Mouse (Mus musculus): ENCODE results near the gene Csmd2.

Gene Csmd2

GRCm38 (mm10) chr4:128327421-128327820 is 339.8 kb downstream of the Csmd2 start:
- DNase-seq (ENCODE audit: low spot score in 2 of 2), result no peak

- peak in 1 of 2 experiments; percentile 37 for DNase-seq (ENCODE audit: low spot score in 2 of 2)
These were observed 342.9 kb downstream of the Csmd2 start for GRCm38 (mm10) chr4:128330519-128330918.

GRCm38 (mm10) chr4:128340457-128340856 is 352.8 kb downstream of the Csmd2 start:
- DNase-seq (ENCODE audit: low spot score in 2 of 2), result no peak

- no peak for DNase-seq (ENCODE audit: low spot score in 2 of 2)
These were observed 353.7 kb downstream of the Csmd2 start for GRCm38 (mm10) chr4:128341315-128341714.

- no peak for DNase-seq (ENCODE audit: low spot score in 2 of 2)
These were observed 354.6 kb downstream of the Csmd2 start for GRCm38 (mm10) chr4:128342208-128342607.

- DNase-seq (ENCODE audit: low spot score in 2 of 2), result peak in 1 of 2 experiments; percentile 36
These were observed 371.1 kb downstream of the Csmd2 start for GRCm38 (mm10) chr4:128358751-128359150.

- DNase-seq (ENCODE audit: low spot score in 2 of 2), result no peak
These were observed 378.2 kb downstream of the Csmd2 start for GRCm38 (mm10) chr4:128365851-128366250.

GRCm38 (mm10) chr4:128368088-128368487 is 380.4 kb downstream of the Csmd2 start:
- no peak for DNase-seq (ENCODE audit: low spot score in 2 of 2)

- no peak for DNase-seq (ENCODE audit: low spot score in 2 of 2)
These were observed 384.1 kb downstream of the Csmd2 start for GRCm38 (mm10) chr4:128371766-128372165.

- DNase-seq (ENCODE audit: low spot score in 2 of 2), result no peak
These were observed 385.5 kb downstream of the Csmd2 start for GRCm38 (mm10) chr4:128373196-128373595.

- DNase-seq (ENCODE audit: low spot score in 2 of 2), result no peak
These were observed 386.4 kb downstream of the Csmd2 start for GRCm38 (mm10) chr4:128374051-128374450.

- no peak for DNase-seq (ENCODE audit: low spot score in 2 of 2)
These were observed 391.3 kb downstream of the Csmd2 start for GRCm38 (mm10) chr4:128378946-128379345.

GRCm38 (mm10) chr4:128381331-128381730 is 393.7 kb downstream of the Csmd2 start:
- no peak for DNase-seq (ENCODE audit: low spot score in 2 of 2)

GRCm38 (mm10) chr4:128383800-128384199 is 396.1 kb downstream of the Csmd2 start:
- DNase-seq (ENCODE audit: low spot score in 2 of 2), result no peak

- no peak for DNase-seq (ENCODE audit: low spot score in 2 of 2)
These were observed 403.8 kb downstream of the Csmd2 start for GRCm38 (mm10) chr4:128391484-128391883.

- no peak for DNase-seq (ENCODE audit: low spot score in 2 of 2)
These were observed 404.6 kb downstream of the Csmd2 start for GRCm38 (mm10) chr4:128392279-128392678.

GRCm38 (mm10) chr4:128393864-128394263 is 406.2 kb downstream of the Csmd2 start:
- DNase-seq (ENCODE audit: low spot score in 2 of 2), result no peak

GRCm38 (mm10) chr4:128396616-128397015 is 409.0 kb downstream of the Csmd2 start:
- DNase-seq (ENCODE audit: low spot score in 2 of 2), result no peak

- no peak for DNase-seq (ENCODE audit: low spot score in 2 of 2)
These were observed 410.1 kb downstream of the Csmd2 start for GRCm38 (mm10) chr4:128397804-128398203.

- peak in 1 of 2 experiments; percentile 24 for DNase-seq (ENCODE audit: low spot score in 2 of 2)
These were observed 411.3 kb downstream of the Csmd2 start for GRCm38 (mm10) chr4:128398948-128399347.

GRCm38 (mm10) chr4:128400016-128400415 is 412.4 kb downstream of the Csmd2 start:
- no peak for DNase-seq (ENCODE audit: low spot score in 2 of 2)

GRCm38 (mm10) chr4:128401591-128401990 is 413.9 kb downstream of the Csmd2 start:
- DNase-seq (ENCODE audit: low spot score in 2 of 2), result no peak

- no peak for DNase-seq (ENCODE audit: low spot score in 2 of 2)
These were observed 415.0 kb downstream of the Csmd2 start for GRCm38 (mm10) chr4:128402706-128403105.

GRCm38 (mm10) chr4:128405576-128405975 is 417.9 kb downstream of the Csmd2 start:
- DNase-seq (ENCODE audit: low spot score in 2 of 2), result no peak
